Mouse (Mus musculus) intestine, embryonic 14.5 days (tissue): Measurements from ENCODE around the gene Filip1. TPM values are rescaled to one million over a fixed set of nuclear protein-coding genes. Genes with fewer than 3 reads are reported as not detected.

Experiments used
- ATAC-seq: fragments of 200-750 bp; cut with Nextera tagmentation; replicated peaks from 2 replicates; pipeline ENCODE4 v1.8.0; 2017; ENCODE audit warnings: low read depth, moderate number of reproducible peaks, moderate TSS enrichment, moderate library complexity; ENCODE audit not compliant: low FRiP score, low TSS enrichment
- DNase-seq: peaks from one replicate; pipeline ENCODE4 v3.0.0-alpha.2; 2018; ENCODE audit warnings: low spot score
- H3K27ac ChIP-seq: fragments of 300-500 bp; sonication (generic); 2 replicates; pipeline ENCODE4 v1.5.1; 2014; ENCODE audit warnings: low read depth, mild to moderate bottlenecking, control low read depth
- H3K27me3 ChIP-seq: fragments of 300-500 bp; sonication (generic); replicated peaks from 2 replicates; pipeline ENCODE4 v1.6.1; 2014; ENCODE audit warnings: low read length, control low read depth; ENCODE audit not compliant: control insufficient read depth, insufficient read depth
- H3K36me3 ChIP-seq: fragments of 300-500 bp; sonication (generic); 2 replicates; pipeline ENCODE4 v1.6.1; 2014; ENCODE audit warnings: low read length, control low read depth; ENCODE audit not compliant: control insufficient read depth, insufficient read depth
- H3K4me1 ChIP-seq: fragments of 300-500 bp; sonication (generic); replicated peaks from 2 replicates; pipeline ENCODE4 v1.6.1; 2014; ENCODE audit warnings: low read length, control low read depth, mixed read lengths; ENCODE audit not compliant: control insufficient read depth, insufficient read depth
- H3K4me2 ChIP-seq: fragments of 300-500 bp; sonication (generic); 2 replicates; pipeline ENCODE4 v1.6.1; 2014; ENCODE audit warnings: low read length
- H3K4me3 ChIP-seq: fragments of 300-500 bp; sonication (generic); 2 replicates; pipeline ENCODE4 v1.5.1; 2014; ENCODE audit warnings: low read depth, low read length, control low read depth, mixed read lengths
- H3K9ac ChIP-seq: fragments of 300-500 bp; sonication (generic); 2 replicates; pipeline ENCODE4 v1.6.1; 2014; ENCODE audit warnings: mild to moderate bottlenecking, low read length
- H3K9me3 ChIP-seq: fragments of 300-500 bp; sonication (generic); 2 replicates; pipeline ENCODE4 v1.6.1; 2016; ENCODE audit warnings: low read length, control low read depth; ENCODE audit not compliant: control insufficient read depth
- WGBS: fragments of 180-500 bp; shearing (Covaris S2); extraction: QIAGEN DNeasy Blood & Tissue Kit; methylation state at CpG from one replicate; pipeline ENCODE4 v1.1.7; 2014; 5-methylcytosine and 5-hydroxymethylcytosine counted together
- polyA plus RNA-seq: library from polyadenylated mRNA; unstranded; fragments of >200 nt; fragmentation: Nextera tagmentation; extraction: Ambion mirVana; gene quantifications from 2 replicates; pipeline ENCODE4 v1.2.1, GENCODE M21; 2014

The Filip1 gene
- polyA plus RNA-seq, 1 experiment from 2014 or later = 7.2 TPM

- DNase-seq (no peak), ATAC-seq (no peak)
- Histone ChIP-seq H3K27ac (no peak overlapping the region), H3K4me2 (no peak overlapping the region), H3K27me3 (peaks cover 3% of the 10 kb centered on the region; the same call in 1 of the 2 replicates), H3K36me3 (no peaks in the 10 kb centered on the region), H3K4me1 (no peaks in the 10 kb centered on the region; the same call in 1 of the 2 replicates), H3K9ac (no peak overlapping the region), H3K9me3 (no peaks in the 10 kb centered on the region), H3K4me3 (no peak overlapping the region)
- 70% methylated on average over 6 of the region's 6 CpGs for WGBS
Measured at GRCm38 (mm10) chr9:79809411-79809810, 203.2 kb downstream of the Filip1 start.

GRCm38 (mm10) chr9:79807178-79807577 is 205.5 kb downstream of the Filip1 start:
- no peak overlapping the region for H3K4me2 ChIP-seq
- peaks cover 3% of the 10 kb centered on the region; the same call in 1 of the 2 replicates for H3K27me3 ChIP-seq
- no peak for DNase-seq
- ATAC-seq = no peak
- H3K4me3 ChIP-seq = no peak overlapping the region
- no peak overlapping the region for H3K27ac ChIP-seq
- H3K9ac ChIP-seq = no peak overlapping the region
- WGBS = 41% methylated on average over 4 of the region's 4 CpGs
- no peaks in the 10 kb centered on the region; the same call in 1 of the 2 replicates for H3K4me1 ChIP-seq
- no peaks in the 10 kb centered on the region for H3K9me3 ChIP-seq
- no peaks in the 10 kb centered on the region for H3K36me3 ChIP-seq

- Histone ChIP-seq H3K4me2 (no peak overlapping the region), H3K27me3 (peaks cover 3% of the 10 kb centered on the region; the same call in 1 of the 2 replicates), H3K27ac (no peak overlapping the region), H3K36me3 (no peaks in the 10 kb centered on the region), H3K4me3 (no peak overlapping the region), H3K4me1 (no peaks in the 10 kb centered on the region; the same call in 1 of the 2 replicates), H3K9ac (no peak overlapping the region), H3K9me3 (no peaks in the 10 kb centered on the region)
- DNase-seq (no peak), ATAC-seq (no peak)
- 48% methylated on average over 12 of the region's 12 CpGs for WGBS
Measured at GRCm38 (mm10) chr9:79806317-79807075, 206.2 kb downstream of the Filip1 start.

- H3K27ac ChIP-seq = no peak overlapping the region
- H3K4me2 ChIP-seq = no peak overlapping the region
- no peak for ATAC-seq
- WGBS = 90% methylated on average over 10 of the region's 10 CpGs
- H3K36me3 ChIP-seq = no peaks in the 10 kb centered on the region
- no peak overlapping the region for H3K9ac ChIP-seq
- no peaks in the 10 kb centered on the region; the same call in 1 of the 2 replicates for H3K4me1 ChIP-seq
- DNase-seq = no peak
- peaks cover 3% of the 10 kb centered on the region; the same call in 1 of the 2 replicates for H3K27me3 ChIP-seq
- no peak overlapping the region for H3K4me3 ChIP-seq
- H3K9me3 ChIP-seq = no peaks in the 10 kb centered on the region
Measured at GRCm38 (mm10) chr9:79805426-79805825, 207.2 kb downstream of the Filip1 start.

GRCm38 (mm10) chr9:79796461-79797135 is 216.1 kb downstream of the Filip1 start:
- no peaks in the 10 kb centered on the region for H3K9me3 ChIP-seq
- ATAC-seq (no peak), DNase-seq (no peak)
- no peaks in the 10 kb centered on the region for H3K27me3 ChIP-seq
- H3K27ac ChIP-seq = no peak overlapping the region
- H3K4me3 ChIP-seq = no peak overlapping the region
- H3K36me3 ChIP-seq = no peaks in the 10 kb centered on the region
- H3K4me2 ChIP-seq = no peak overlapping the region
- H3K9ac ChIP-seq = no peak overlapping the region
- WGBS = 65% methylated on average over 7 of the region's 7 CpGs
- no peaks in the 10 kb centered on the region for H3K4me1 ChIP-seq

- Histone ChIP-seq H3K27me3 (no peaks in the 10 kb centered on the region), H3K36me3 (no peaks in the 10 kb centered on the region), H3K4me2 (no peak overlapping the region), H3K4me1 (0 out of 2 replicates have a peak, but pooled peaks cover 3% of the 10 kb centered on the region), H3K27ac (no peak overlapping the region), H3K9me3 (no peaks in the 10 kb centered on the region), H3K9ac (no peak overlapping the region), H3K4me3 (no peak overlapping the region)
- DNase-seq (no peak), ATAC-seq (no peak)
- 79% methylated on average over 1 of the region's 1 CpGs for whole genome bisulfite sequencing
Measured at GRCm38 (mm10) chr9:79795076-79795475, 217.6 kb downstream of the Filip1 start.

GRCm38 (mm10) chr9:79792841-79793835 is 219.5 kb downstream of the Filip1 start, which contains the start of gene Tmem30a:
Gene Tmem30a, minus strand, starts transcription at chr9:79793507.
- H3K4me1 ChIP-seq = 0 out of 2 replicates have a peak, but pooled peaks cover 3% of the 10 kb centered on the region
- H3K27ac ChIP-seq = peak within 1 kb of the TSS; percentile 88
- WGBS = under 1% methylated on average over 89 of the region's 91 CpGs
- no peaks in the 10 kb centered on the region for H3K27me3 ChIP-seq
- no peaks in the 10 kb centered on the region for H3K36me3 ChIP-seq
- peak within 1 kb of the TSS; percentile 78 for H3K9ac ChIP-seq
- H3K4me3 ChIP-seq = peak within 1 kb of the TSS; percentile 89
- H3K9me3 ChIP-seq = no peaks in the 10 kb centered on the region
- peak within 1 kb of the TSS; percentile 77 for H3K4me2 ChIP-seq
- peak; percentile 99 for ATAC-seq
- DNase-seq = peak; percentile 91

- no peak for ATAC-seq
- no peaks in the 10 kb centered on the region for H3K9me3 ChIP-seq
- H3K4me3 ChIP-seq = no peak overlapping the region
- no peak overlapping the region for H3K27ac ChIP-seq
- H3K4me1 ChIP-seq = no peaks in the 10 kb centered on the region
- H3K27me3 ChIP-seq = no peaks in the 10 kb centered on the region
- no peak overlapping the region for H3K9ac ChIP-seq
- H3K4me2 ChIP-seq = no peak overlapping the region
- no peaks in the 10 kb centered on the region for H3K36me3 ChIP-seq
- DNase-seq = no peak
- WGBS = 60% methylated on average over 2 of the region's 2 CpGs
Measured at GRCm38 (mm10) chr9:79785794-79786085, 226.9 kb downstream of the Filip1 start.
